Mouse (Mus musculus) testis, postnatal 10 days (tissue): ENCODE results near the gene Nek8.

Experiments used
- DNase-seq: peaks from one replicate; pipeline ENCODE4 v3.0.0; 2021; ENCODE audit warnings: low spot score

Nek8 gene

DNA sequence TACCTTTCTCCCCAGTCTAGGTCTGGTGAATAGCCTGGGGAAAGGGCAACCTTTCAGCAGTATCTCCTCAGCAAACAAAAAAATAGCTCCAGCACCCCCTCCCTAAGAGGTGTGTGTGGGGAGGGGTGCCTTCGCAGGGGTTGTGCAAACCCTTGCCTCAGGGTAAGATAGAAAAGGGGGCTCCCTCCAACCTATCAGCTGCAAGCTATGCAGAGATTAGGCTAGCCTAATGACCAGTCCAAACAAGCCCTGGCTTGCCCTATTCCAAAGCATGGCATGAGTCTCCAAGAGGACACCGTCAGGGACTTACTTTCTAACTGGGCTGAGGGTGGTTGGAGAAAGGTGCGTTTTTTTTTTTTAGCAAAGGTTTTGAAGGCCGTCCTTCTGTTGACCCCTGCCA, 10.3 kb downstream of the Nek8 start:
- DNase-seq: no peak

GRCm38 (mm10) chr11:78165761-78166109, 10.7 kb downstream of the Nek8 start:
- DNase-seq: peak; percentile 73

DNA sequence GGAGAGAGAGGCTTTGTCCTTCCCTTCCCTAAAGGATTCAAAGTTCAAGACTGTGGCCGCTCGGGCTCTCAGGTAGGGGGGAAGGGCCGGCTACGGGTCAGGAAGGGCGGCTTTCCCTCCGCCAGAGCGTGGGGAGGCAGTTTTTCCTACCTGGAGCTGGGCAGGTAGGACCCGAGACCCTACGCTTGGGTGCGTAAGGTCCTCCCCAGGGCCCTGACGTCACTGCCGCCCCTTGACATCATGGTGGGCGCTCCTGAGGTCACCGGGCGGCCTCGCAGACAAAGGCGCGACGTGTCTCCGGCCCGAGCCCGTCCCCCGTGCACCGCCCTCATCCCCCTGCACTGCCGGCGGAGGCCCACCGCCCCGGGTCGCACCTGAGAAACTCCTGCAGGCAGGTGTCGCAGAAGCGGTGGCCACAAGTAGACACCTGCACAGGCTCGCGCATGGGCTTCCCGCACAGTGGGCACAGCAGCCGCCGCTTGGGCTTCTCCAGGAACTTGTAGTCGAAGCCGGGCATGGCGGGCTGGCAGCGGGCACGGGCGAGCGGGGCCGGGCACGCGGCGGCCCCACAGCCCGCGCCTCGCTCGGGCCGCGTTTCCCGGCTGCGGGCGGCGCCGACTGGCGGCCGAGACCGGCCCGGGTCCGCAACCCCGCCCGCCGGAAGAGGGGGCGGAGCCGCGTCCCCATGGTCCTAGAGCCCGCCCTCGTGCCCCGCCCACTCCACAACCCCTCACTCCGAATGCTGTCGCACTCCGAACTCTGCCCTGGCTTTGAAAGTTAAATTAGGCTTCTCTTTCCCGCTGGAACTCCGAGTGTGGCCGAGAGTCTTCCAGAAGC, 11.3 kb downstream of the Nek8 start, which contains the start of gene Traf4:
Gene Traf4 (minus strand): TSS at position 666 of the 837 bp plus-strand sequence.
- peak; percentile 95 for DNase-seq

- DNase-seq: no peak
Observed at GRCm38 (mm10) chr11:78164604-78164923, 11.9 kb downstream of the Nek8 start.

GRCm38 (mm10) chr11:78163681-78164603, 12.5 kb downstream of the Nek8 start:
- peak; percentile 81 for DNase-seq

- DNase-seq: no peak
Observed at GRCm38 (mm10) chr11:78163045-78163444, 13.4 kb downstream of the Nek8 start.

GRCm38 (mm10) chr11:78162504-78162903, 14.0 kb downstream of the Nek8 start:
- DNase-seq: no peak

DNA sequence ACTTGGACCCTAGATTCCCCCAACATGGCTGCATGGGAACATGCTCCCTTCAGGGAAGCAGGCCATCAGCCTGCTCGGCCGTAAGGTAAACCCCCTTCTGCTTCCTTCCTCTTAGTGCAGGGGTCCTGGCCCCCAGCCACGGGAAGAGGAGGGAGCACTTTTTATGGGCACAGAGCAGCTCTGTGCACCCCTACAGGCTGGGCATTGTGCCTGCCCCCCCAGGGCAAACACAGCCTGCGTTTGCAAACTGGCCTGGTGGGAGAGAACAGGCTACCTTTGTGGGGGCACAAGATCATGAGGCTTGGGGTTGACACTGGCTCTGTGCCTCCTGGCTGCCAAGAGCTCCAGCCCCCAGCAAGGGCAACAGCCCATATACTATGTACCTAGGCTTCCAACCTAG, 14.5 kb downstream of the Nek8 start:
- no peak for DNase-seq

DNA sequence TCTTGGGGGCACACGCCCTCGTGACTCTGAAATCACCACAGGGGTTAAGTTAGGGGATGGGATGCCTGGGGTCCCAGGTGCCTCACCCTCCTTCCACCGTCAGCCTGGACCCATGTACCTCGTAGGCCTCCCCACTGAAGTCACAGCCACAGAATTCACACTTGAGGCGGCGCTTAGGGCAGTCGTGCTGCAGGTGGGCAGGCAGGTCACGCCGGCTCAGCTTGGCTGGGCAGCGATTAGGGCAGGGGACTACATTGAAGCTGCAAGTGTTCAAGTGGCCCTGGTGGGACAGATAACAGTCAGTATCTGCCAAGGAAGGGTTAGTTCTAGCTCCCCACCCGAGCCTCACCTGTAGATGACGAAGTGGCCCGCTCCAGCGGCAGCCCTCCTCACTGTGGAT, 15.3 kb downstream of the Nek8 start:
- DNase-seq: no peak

GRCm38 (mm10) chr11:78160675-78161074, 15.8 kb downstream of the Nek8 start:
- DNase-seq: no peak

DNA sequence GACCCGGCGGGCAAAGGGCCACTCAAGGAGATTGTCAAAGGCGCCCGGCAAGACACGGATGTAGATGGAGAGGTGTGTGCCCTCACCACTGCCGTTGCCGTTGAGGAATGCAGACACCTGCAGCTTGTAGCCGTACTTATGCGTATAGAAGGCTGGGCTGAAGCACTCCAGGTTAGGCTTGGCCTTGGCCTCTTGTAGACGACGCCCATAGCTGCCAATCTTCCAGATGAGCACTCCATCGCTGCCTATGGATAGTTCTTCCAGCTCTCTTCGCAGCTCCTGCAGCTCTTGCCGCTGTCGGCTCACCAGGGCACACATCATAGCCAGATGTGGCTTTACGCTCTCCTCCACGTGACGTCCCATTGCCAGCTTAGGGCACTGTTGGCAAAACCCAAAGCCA, 16.3 kb downstream of the Nek8 start:
- DNase-seq: no peak

GRCm38 (mm10) chr11:78159557-78159956, 16.9 kb downstream of the Nek8 start:
- peak; percentile 46 for DNase-seq

DNA sequence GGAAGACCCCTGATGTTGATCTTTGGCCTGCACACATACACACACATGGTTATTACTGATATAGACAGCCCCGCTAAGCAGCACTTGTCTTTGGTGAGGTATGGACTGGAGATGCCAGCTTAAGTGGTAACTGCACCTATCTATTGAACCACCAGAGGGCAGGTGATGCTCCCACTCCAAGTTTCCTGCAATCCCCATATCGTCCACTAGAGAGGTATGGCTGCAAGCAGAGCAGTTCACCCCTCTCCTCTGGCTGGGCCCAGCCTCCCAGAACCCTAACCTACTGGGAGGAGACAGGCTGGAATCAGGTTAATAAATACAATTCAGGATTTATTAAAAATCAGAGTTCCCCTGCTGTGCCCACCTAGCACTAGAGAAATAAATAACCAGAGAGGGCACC, 17.4 kb downstream of the Nek8 start:
- peak; percentile 79 for DNase-seq

GRCm38 (mm10) chr11:78156156-78156699, 20.2 kb downstream of the Nek8 start:
- peak; percentile 30 for DNase-seq

GRCm38 (mm10) chr11:78155674-78156073, 20.8 kb downstream of the Nek8 start:
- DNase-seq: peak; percentile 34

- peak; percentile 45 for DNase-seq
Observed at GRCm38 (mm10) chr11:78153778-78154177, 22.7 kb downstream of the Nek8 start.

GRCm38 (mm10) chr11:78152299-78153231, 23.9 kb downstream of the Nek8 start:
- DNase-seq: peak; percentile 75

DNA sequence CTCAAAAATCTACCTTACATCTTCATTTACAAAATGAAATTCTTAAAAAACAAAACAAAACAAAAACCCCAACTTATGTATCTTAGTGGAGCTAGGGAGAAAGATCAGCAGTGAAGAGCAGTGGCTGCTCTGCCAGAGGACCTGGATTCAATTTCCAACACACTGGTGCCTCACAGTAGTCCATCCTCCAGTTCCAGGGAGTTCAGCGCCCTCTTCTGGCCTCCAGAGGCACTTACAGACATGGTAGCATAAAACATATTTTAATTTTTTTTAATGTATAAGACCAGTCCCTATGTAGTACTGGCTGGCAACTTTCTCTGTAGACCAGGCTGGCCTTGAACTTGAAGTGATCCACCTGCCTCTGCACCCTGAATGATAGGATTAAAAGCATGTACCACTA, 25.3 kb downstream of the Nek8 start:
- peak; percentile 54 for DNase-seq

DNA sequence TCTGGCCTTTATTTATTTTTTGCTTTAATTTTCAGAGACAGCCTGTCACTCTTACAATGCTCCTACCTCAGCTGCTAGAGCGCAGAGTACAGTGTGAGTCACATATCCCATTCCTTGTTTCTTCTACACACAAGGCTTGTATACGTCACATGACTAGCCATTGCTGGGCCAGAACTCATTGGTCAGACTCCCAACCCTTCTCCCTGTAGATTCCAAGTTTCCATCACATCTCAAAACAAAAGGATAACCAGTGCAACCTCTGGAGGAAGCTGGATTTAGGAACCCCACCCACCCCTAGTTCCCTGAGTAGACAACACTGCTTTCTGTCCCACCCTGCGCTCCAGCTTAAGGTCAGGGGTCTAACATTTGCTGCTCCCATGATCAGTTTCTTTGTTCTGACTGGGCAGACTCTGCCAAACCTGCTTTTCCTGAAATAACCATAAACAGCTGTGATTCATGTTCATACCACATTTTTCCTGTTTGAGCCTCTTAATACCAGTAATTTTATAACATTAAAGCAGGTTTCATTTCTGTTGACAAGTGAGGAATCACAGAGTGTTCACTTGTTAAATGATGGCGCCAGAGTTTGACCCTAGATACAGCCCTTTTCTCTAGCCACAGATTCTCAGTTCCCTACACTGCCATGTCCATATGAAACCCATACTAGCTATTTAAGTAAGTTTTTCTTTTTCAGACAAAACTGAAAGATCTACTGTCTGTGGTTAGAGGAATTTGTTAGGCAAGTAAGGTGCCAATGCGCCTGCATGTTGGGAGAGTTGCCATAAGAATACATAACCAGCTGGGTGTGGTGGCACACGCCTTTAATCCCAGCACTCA, 29.6 kb downstream of the Nek8 start:
- DNase-seq: no peak

DNA sequence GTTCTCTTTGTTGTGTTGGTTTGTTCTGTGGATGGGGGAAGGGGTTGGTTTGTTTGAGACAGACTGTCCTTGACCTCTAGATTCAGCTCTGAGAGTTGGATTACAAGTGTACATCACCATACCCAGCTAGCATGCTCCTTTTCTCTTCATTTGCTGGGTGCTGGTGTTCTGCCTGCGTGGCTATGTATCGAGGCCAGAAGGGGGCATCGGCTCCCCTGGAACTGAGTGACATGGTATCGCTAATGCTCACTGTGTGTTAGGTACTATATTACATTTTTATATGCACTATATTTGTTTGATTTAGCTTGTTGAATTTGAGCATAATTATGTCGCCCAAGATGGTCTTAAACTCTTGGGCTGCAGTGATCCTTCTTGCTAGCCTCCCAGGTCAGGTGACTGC, 30.3 kb downstream of the Nek8 start:
- DNase-seq: no peak

- DNase-seq: no peak
Observed at GRCm38 (mm10) chr11:78143520-78143919, 33.0 kb downstream of the Nek8 start.
